Mouse (Mus musculus) testis, adult 2 months (tissue): ENCODE results near the gene Gm20458. TPM values are rescaled to one million over a fixed set of nuclear protein-coding genes. Genes with fewer than 3 reads are reported as not detected.

Source experiments
- H3K27ac ChIP-seq: fragments of 200-500 bp; 2 replicates; pipeline ENCODE4 v1.5.1; 2012; ENCODE audit warnings: low read depth, low read length; ENCODE audit not compliant: control insufficient read depth, insufficient read depth
- H3K27me3 ChIP-seq: fragments of 200-500 bp; 2 replicates; pipeline ENCODE4 v1.6.1; 2012; ENCODE audit warnings: mild to moderate bottlenecking, low read length, moderate library complexity; ENCODE audit not compliant: control insufficient read depth, insufficient read depth
- H3K36me3 ChIP-seq: fragments of 200-500 bp; 2 replicates; pipeline ENCODE4 v1.6.1; 2012; ENCODE audit warnings: mild to moderate bottlenecking, low read length; ENCODE audit not compliant: control insufficient read depth, insufficient read depth
- H3K4me1 ChIP-seq: fragments of 200-500 bp; 2 replicates; pipeline ENCODE4 v1.6.1; 2012; ENCODE audit warnings: low read length; ENCODE audit not compliant: control insufficient read depth, insufficient read depth
- H3K4me3 ChIP-seq: fragments of 200-500 bp; 2 replicates; pipeline ENCODE4 v1.5.1; 2012; ENCODE audit warnings: low read depth, mild to moderate bottlenecking, low read length, moderate library complexity, mixed read lengths; ENCODE audit not compliant: control insufficient read depth
- CTCF ChIP-seq: fragments of 200-500 bp; IDR thresholded peaks from 2 replicates; pipeline ENCODE4 v1.5.1; 2012; ENCODE audit warnings: low read depth, mild to moderate bottlenecking, inconsistent platforms, low read length, moderate library complexity; ENCODE audit not compliant: control insufficient read depth, insufficient read depth, insufficient replicate concordance
- POLR2A ChIP-seq: fragments of 200-500 bp; IDR thresholded peaks from 2 replicates; pipeline ENCODE4 v1.6.1; 2012; ENCODE audit warnings: low read depth, mild to moderate bottlenecking, inconsistent platforms, low read length, moderate library complexity; ENCODE audit not compliant: control insufficient read depth
- polyA plus RNA-seq: library from polyadenylated mRNA; depleted of rRNA; stranded (reverse); fragments of >200 nt; gene quantifications from 2 replicates; pipeline ENCODE4 v1.2.3, GENCODE M21; 2012; rRNA removed

Gm20458 gene
- polyA plus RNA-seq, 1 experiment = 5.0 TPM

DNA sequence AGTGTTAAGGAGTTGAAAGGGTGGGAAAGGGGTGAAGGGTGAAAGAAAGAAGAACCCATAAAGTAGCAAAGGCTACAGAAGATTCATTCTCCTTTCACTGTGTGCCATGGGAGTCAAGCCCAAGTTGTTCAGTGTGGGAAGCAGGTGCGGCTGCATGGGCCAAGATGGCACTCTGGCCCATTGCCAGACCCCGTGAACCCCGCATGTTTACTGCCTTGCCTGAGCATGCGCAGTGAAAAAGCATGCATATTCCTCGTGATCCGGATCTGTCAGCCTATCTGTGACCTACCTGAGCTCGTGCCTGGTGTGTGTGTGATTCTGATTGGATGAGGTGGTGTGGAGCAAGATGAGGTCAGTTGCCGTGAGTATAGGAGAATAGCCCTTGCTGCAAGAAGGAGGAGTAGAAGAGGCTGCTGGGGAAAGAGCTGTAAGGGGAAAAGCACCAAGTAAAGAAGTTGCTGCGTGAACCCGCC is 62.6 kb downstream of the Gm20458 start:
- TF ChIP-seq POLR2A (no peak), CTCF (no peak)
- Histone ChIP-seq H3K27me3 (no peaks in the 10 kb centered on the region), H3K4me1 (no peaks in the 10 kb centered on the region; the same call in 1 of the 2 replicates), H3K27ac (no peak overlapping the region), H3K4me3 (no peak overlapping the region), H3K36me3 (no peaks in the 10 kb centered on the region)

GRCm38 (mm10) chr2:164528557-164528956 is 67.8 kb downstream of the Gm20458 start:
- Histone ChIP-seq H3K4me1 (no peaks in the 10 kb centered on the region; the same call in 1 of the 2 replicates), H3K27ac (no peak overlapping the region), H3K27me3 (no peaks in the 10 kb centered on the region), H3K4me3 (no peak overlapping the region), H3K36me3 (no peaks in the 10 kb centered on the region)
- TF ChIP-seq CTCF (no peak), POLR2A (no peak)

GRCm38 (mm10) chr2:164531169-164531568 is 70.4 kb downstream of the Gm20458 start:
- H3K4me3 ChIP-seq = no peak overlapping the region
- H3K4me1 ChIP-seq = no peaks in the 10 kb centered on the region; the same call in 1 of the 2 replicates
- TF ChIP-seq CTCF = peak; percentile 49; the same call in 1 of the 2 replicates
- no peak for TF ChIP-seq POLR2A
- H3K36me3 ChIP-seq = no peaks in the 10 kb centered on the region
- H3K27ac ChIP-seq = no peak overlapping the region
- no peaks in the 10 kb centered on the region for H3K27me3 ChIP-seq

DNA sequence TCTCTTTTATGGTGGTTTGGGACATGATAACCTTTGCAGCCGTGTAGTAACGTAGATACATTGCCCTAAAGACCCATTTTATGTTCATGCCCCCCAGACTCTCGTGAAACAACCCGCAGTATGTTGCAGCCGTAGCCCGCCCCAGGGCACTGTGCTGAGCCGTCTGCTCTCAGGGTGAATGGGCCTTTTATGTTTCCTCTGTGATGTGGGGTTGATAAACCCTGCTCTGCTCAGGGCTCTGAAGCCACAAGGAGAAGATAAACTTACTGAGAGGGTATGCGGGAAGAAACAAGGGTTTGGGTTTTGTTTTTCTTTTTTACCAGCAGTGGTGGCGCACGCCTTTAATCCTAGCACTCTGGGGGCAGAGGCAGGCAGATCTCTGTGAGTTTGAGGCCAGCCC is 73.5 kb downstream of the Gm20458 start:
- Histone ChIP-seq H3K4me3 (no peak overlapping the region), H3K27ac (no peak overlapping the region), H3K36me3 (no peaks in the 10 kb centered on the region), H3K27me3 (no peaks in the 10 kb centered on the region), H3K4me1 (no peaks in the 10 kb centered on the region; the same call in 1 of the 2 replicates)
- TF ChIP-seq POLR2A = no peak
- no peak for TF ChIP-seq CTCF

- no peaks in the 10 kb centered on the region for H3K36me3 ChIP-seq
- no peak overlapping the region for H3K4me3 ChIP-seq
- H3K27ac ChIP-seq = no peak overlapping the region
- no peaks in the 10 kb centered on the region for H3K27me3 ChIP-seq
- H3K4me1 ChIP-seq = no peaks in the 10 kb centered on the region; the same call in 1 of the 2 replicates
- TF ChIP-seq POLR2A (no peak), CTCF (no peak)
Measured at GRCm38 (mm10) chr2:164537003-164537402, 76.2 kb downstream of the Gm20458 start.

Other genes with a start within 250 kb of the Gm20458 start
- 119 TPM in 1 of 2 replicates, not detected in the other for gene Wfdc15b, start 239.3 kb upstream of the Gm20458 start, polyA plus RNA-seq
- not detected in 2 replicates for gene Svs2, start 222.5 kb upstream of the Gm20458 start, polyA plus RNA-seq
- 0.23 TPM in 1 of 2 replicates, not detected in the other for gene Svs3b, start 204.3 kb upstream of the Gm20458 start, polyA plus RNA-seq
- gene Svs4, start 182.5 kb upstream of the Gm20458 start, polyA plus RNA-seq = 0.16 and 0.42 TPM in 2 replicates
- not detected in 2 replicates for gene Svs3a, start 171.7 kb upstream of the Gm20458 start, polyA plus RNA-seq
- not detected in 2 replicates for gene Svs6, start 144.2 kb upstream of the Gm20458 start, polyA plus RNA-seq
- 3.4 and 4.2 TPM in 2 replicates for gene Svs5, start 128.2 kb upstream of the Gm20458 start, polyA plus RNA-seq
- gene Slpi, start 71.9 kb upstream of the Gm20458 start, polyA plus RNA-seq = 2.2 and 2.8 TPM in 2 replicates
- 0.04 and 0.05 TPM in 2 replicates for gene Rbpjl, start 57.8 kb upstream of the Gm20458 start, polyA plus RNA-seq
- 0.19 and 0.26 TPM in 2 replicates for gene Matn4, start 55.8 kb upstream of the Gm20458 start, polyA plus RNA-seq
- gene Sdc4, start 17.1 kb upstream of the Gm20458 start, polyA plus RNA-seq = 12.2 and 16.6 TPM in 2 replicates
- gene Sys1, start 4.0 kb upstream of the Gm20458 start, polyA plus RNA-seq = 26.1 and 26.4 TPM in 2 replicates
- gene Trp53tg5, start 12.8 kb downstream of the Gm20458 start, polyA plus RNA-seq = 97.8 and 104 TPM in 2 replicates
- 16.5 and 17.0 TPM in 2 replicates for gene Dbndd2, start 25.1 kb downstream of the Gm20458 start, polyA plus RNA-seq
- gene Pigt, start 36.6 kb downstream of the Gm20458 start, polyA plus RNA-seq = 77.6 and 85.6 TPM in 2 replicates
- gene Wfdc2, start 101.4 kb downstream of the Gm20458 start, polyA plus RNA-seq = 0.51 and 0.72 TPM in 2 replicates
- gene Spint3, start 112.5 kb downstream of the Gm20458 start, polyA plus RNA-seq = 37.5 TPM in 1 of 2 replicates, not detected in the other
- gene Wfdc6a, start 124.5 kb downstream of the Gm20458 start, polyA plus RNA-seq = 23.9 and 25.0 TPM in 2 replicates
- 52.4 and 70.8 TPM in 2 replicates for gene Eppin, start 132.6 kb downstream of the Gm20458 start, polyA plus RNA-seq
- 2.4 and 17.5 TPM in 2 replicates for gene Wfdc6b, start 152.6 kb downstream of the Gm20458 start, polyA plus RNA-seq
- gene Wfdc8, start 152.7 kb downstream of the Gm20458 start, polyA plus RNA-seq = 3.8 and 15.4 TPM in 2 replicates
- 0.12 and 33.5 TPM in 2 replicates for gene Wfdc16, start 177.8 kb downstream of the Gm20458 start, polyA plus RNA-seq
- gene Wfdc10, start 195.1 kb downstream of the Gm20458 start, polyA plus RNA-seq = 163 and 447 TPM in 2 replicates
- 0.48 and 29.2 TPM in 2 replicates for gene Wfdc9, start 195.6 kb downstream of the Gm20458 start, polyA plus RNA-seq
- 0.20 TPM in 1 of 2 replicates, not detected in the other for gene Wfdc11, start 213.1 kb downstream of the Gm20458 start, polyA plus RNA-seq
- 0.32 and 36.5 TPM in 2 replicates for gene Wfdc13, start 224.1 kb downstream of the Gm20458 start, polyA plus RNA-seq
- gene Spint4, start 237.5 kb downstream of the Gm20458 start, polyA plus RNA-seq = not detected in 2 replicates